Mouse (Mus musculus): ENCODE results near the gene Hus1b.

The Hus1b gene

GRCm38 (mm10) chr13:30945788-30946187, 1.8 kb downstream of the Hus1b start:
- no peak for DNase-seq

- no peak for DNase-seq
These were observed 14.6 kb downstream of the Hus1b start for GRCm38 (mm10) chr13:30932972-30933371.

- no peak for DNase-seq
These were observed 15.9 kb downstream of the Hus1b start for GRCm38 (mm10) chr13:30931613-30932012.

- DNase-seq: no peak
These were observed 18.4 kb downstream of the Hus1b start for GRCm38 (mm10) chr13:30929119-30929518.

GRCm38 (mm10) chr13:30924269-30924668, 23.3 kb downstream of the Hus1b start:
- DNase-seq: no peak

GRCm38 (mm10) chr13:30921914-30922313, 25.6 kb downstream of the Hus1b start:
- DNase-seq: no peak

- no peak for DNase-seq
These were observed 33.8 kb downstream of the Hus1b start for GRCm38 (mm10) chr13:30913757-30914156.

- DNase-seq: no peak
These were observed 34.5 kb downstream of the Hus1b start for GRCm38 (mm10) chr13:30913028-30913427.

- DNase-seq: no peak
These were observed 35.5 kb downstream of the Hus1b start for GRCm38 (mm10) chr13:30911931-30912625.

- DNase-seq: no peak
These were observed 36.7 kb downstream of the Hus1b start for GRCm38 (mm10) chr13:30910889-30911288.

- DNase-seq: no peak
These were observed 45.3 kb downstream of the Hus1b start for GRCm38 (mm10) chr13:30902286-30902685.

- no peak for DNase-seq
These were observed 46.0 kb downstream of the Hus1b start for GRCm38 (mm10) chr13:30901387-30902041.
